ENCODE assay signal across 26 mouse cellular contexts in genomic region chr7:117533164-117533563, GRCm38 (mm10).
A peak's percentile ranks its signal among the peaks of the same experiment; 100 is the strongest.
DNase-seq lines count a peak whose midpoint lies in the region; ATAC-seq and TF ChIP-seq lines count a peak whose summit lies in the region.
"Had no signal": no experiment of that assay in that cellular context is flagged by ENCODE, and none has a peak within 500 bp of the region (broad histone marks: within the 10 kb centered on the region; RNA-seq: fewer than 3 reads in every experiment).

No protein-coding gene starts in this region.

- H3K4me1 ChIP-seq in kidney, embryonic 14.5 days (ENCODE audit: control insufficient read depth, insufficient read depth, low read length) = peaks cover 16% of the 10 kb centered on the region; the same call in 1 of the 2 replicates
- H3K4me1 ChIP-seq in kidney, embryonic 16.5 days (ENCODE audit: insufficient read depth, low read length) = peaks cover 22% of the 10 kb centered on the region
- peaks cover 9% of the 10 kb centered on the region; the same call in 1 of the 2 replicates for H3K4me1 ChIP-seq in lung, embryonic 14.5 days (ENCODE audit: insufficient read depth)
- H3K4me1 ChIP-seq: embryonic facial prominence, embryonic 12.5 days; forebrain, embryonic 15.5 days had no signal

- WGBS in kidney, embryonic 14.5 days = 9% methylated on average over 5 of the region's 5 CpGs
- 12% methylated on average over 5 of the region's 5 CpGs for WGBS in kidney, embryonic 16.5 days
- 19% methylated on average over 5 of the region's 5 CpGs for WGBS in lung, embryonic 14.5 days

- H3K27me3 ChIP-seq in kidney, embryonic 14.5 days (ENCODE audit: control insufficient read depth, insufficient read depth, low read length) = no peaks in the 10 kb centered on the region
- no peaks in the 10 kb centered on the region for H3K27me3 ChIP-seq in kidney, embryonic 16.5 days (ENCODE audit: insufficient read depth, low read length)
- H3K27me3 ChIP-seq in lung, embryonic 14.5 days (ENCODE audit: insufficient read depth, low read length) = no peaks in the 10 kb centered on the region
- H3K27me3 ChIP-seq: CH12.LX; embryonic facial prominence, embryonic 12.5 days; forebrain, embryonic 13.5 days; forebrain, embryonic 15.5 days; Patski had no signal

- H3K36me3 ChIP-seq in kidney, embryonic 14.5 days (ENCODE audit: control insufficient read depth, insufficient read depth, low read length) = no peaks in the 10 kb centered on the region
- H3K36me3 ChIP-seq in kidney, embryonic 16.5 days (ENCODE audit: insufficient read depth, low read length) = no peaks in the 10 kb centered on the region
- no peaks in the 10 kb centered on the region for H3K36me3 ChIP-seq in lung, embryonic 14.5 days (ENCODE audit: insufficient read depth)
- H3K36me3 ChIP-seq: embryonic facial prominence, embryonic 10.5 days; embryonic facial prominence, embryonic 12.5 days; forebrain, embryonic 15.5 days; G1E had no signal

- H3K9ac ChIP-seq in kidney, embryonic 14.5 days (ENCODE audit: low read depth, low read length) = no peak overlapping the region
- H3K9ac ChIP-seq in kidney, embryonic 16.5 days (replicated peaks; ENCODE audit: low read length) = no peak overlapping the region
- no peak overlapping the region for H3K9ac ChIP-seq in lung, embryonic 14.5 days
- H3K9ac ChIP-seq: embryonic facial prominence, embryonic 12.5 days; forebrain, embryonic 13.5 days; forebrain, embryonic 15.5 days; forebrain, postnatal 0 days had no signal

- no peak overlapping the region for H3K4me3 ChIP-seq in kidney, embryonic 14.5 days (ENCODE audit: low read length)
- no peak overlapping the region for H3K4me3 ChIP-seq in kidney, embryonic 16.5 days (ENCODE audit: low read length)
- no peak overlapping the region for H3K4me3 ChIP-seq in lung, embryonic 14.5 days (ENCODE audit: low read depth, low read length)
- H3K4me3 ChIP-seq: embryonic facial prominence, embryonic 10.5 days; embryonic facial prominence, embryonic 12.5 days; forebrain, embryonic 13.5 days; forebrain, embryonic 15.5 days had no signal

- TF ChIP-seq CTCF in lung, embryonic 14.5 days (IDR thresholded peaks at IDR 0.05; ENCODE audit: low read depth) = no peak

- ATAC-seq in kidney, embryonic 14.5 days (ENCODE audit: low FRiP score, low TSS enrichment) = peak; percentile 58
- ATAC-seq in kidney, embryonic 16.5 days (ENCODE audit: low FRiP score, low TSS enrichment) = peak; percentile 49; the same call in 1 of the 2 replicates
- ATAC-seq in lung, embryonic 14.5 days (ENCODE audit: insufficient read depth) = 0 out of 2 replicates have a peak, but pooled peaks have one; percentile 4
- ATAC-seq: activated CD4-positive, CD25-positive, alpha-beta regulatory T cell, adult 4 months; CD4-positive, CD25-positive, alpha-beta regulatory T cell, adult 4 months; forebrain, embryonic 13.5 days; forebrain, embryonic 15.5 days; forebrain, postnatal 0 days; Patski had no signal

- peak overlapping the region; percentile 20; the same call in 1 of the 2 replicates for H3K27ac ChIP-seq in kidney, embryonic 14.5 days (ENCODE audit: low read depth, low read length)
- H3K27ac ChIP-seq in kidney, embryonic 16.5 days (ENCODE audit: low read length) = peak overlapping the region; percentile 57; the same call in 1 of the 2 replicates
- H3K27ac ChIP-seq in lung, embryonic 14.5 days (ENCODE audit: low read depth) = no peak overlapping the region
- H3K27ac ChIP-seq: embryonic facial prominence, embryonic 10.5 days; embryonic facial prominence, embryonic 12.5 days; forebrain, embryonic 13.5 days; forebrain, embryonic 15.5 days had no signal

- no peak overlapping the region for H3K4me2 ChIP-seq in kidney, embryonic 14.5 days (replicated peaks; ENCODE audit: low read depth, low read length)
- no peak overlapping the region for H3K4me2 ChIP-seq in kidney, embryonic 16.5 days (replicated peaks; ENCODE audit: low read depth, low read length)
- no peak overlapping the region for H3K4me2 ChIP-seq in lung, embryonic 14.5 days
- H3K4me2 ChIP-seq: embryonic facial prominence, embryonic 12.5 days; forebrain, embryonic 13.5 days; forebrain, embryonic 15.5 days had no signal

- H3K9me3 ChIP-seq in kidney, embryonic 14.5 days (ENCODE audit: control insufficient read depth, low read length) = no peaks in the 10 kb centered on the region
- no peaks in the 10 kb centered on the region for H3K9me3 ChIP-seq in kidney, embryonic 16.5 days (ENCODE audit: low read length)
- no peaks in the 10 kb centered on the region for H3K9me3 ChIP-seq in lung, embryonic 14.5 days (ENCODE audit: low read depth, low read length)
- H3K9me3 ChIP-seq: embryonic facial prominence, embryonic 10.5 days; embryonic facial prominence, embryonic 12.5 days; forebrain, embryonic 13.5 days; forebrain, embryonic 15.5 days had no signal

- peak; percentile 18 for DNase-seq in adrenal gland, postnatal 14 days
- DNase-seq in adrenal gland, adult 2 months = no peak
- DNase-seq in kidney, adult 9 months = no peak
- no peak for DNase-seq in kidney, postnatal 4 days
- DNase-seq in lung, embryonic 14.5 days = no peak
- no peak for DNase-seq in lung, postnatal 4 days
- DNase-seq: adrenal gland, postnatal 10 days; adrenal gland, postnatal 36 days; B cell, adult 2 months; cerebellum, adult 11-12 months; cerebellum, adult 2 months; cerebellum, adult 9-10 months; cerebellum, postnatal 10 days; cerebellum, postnatal 25 days; forebrain, postnatal 0 days had no signal

Comparison
In these comparisons a context has a peak if more than half of its experiments do, and no peak if none do; other contexts are left out.
1. ATAC-seq: peak in every context shown above with its lines; median percentile 58 in kidney, embryonic 14.5 days; 49 in kidney, embryonic 16.5 days; 4 in lung, embryonic 14.5 days.